Mouse (Mus musculus): ENCODE data around the gene Rab20. TPM values are rescaled to one million over a fixed set of nuclear protein-coding genes. Genes with fewer than 3 reads are reported as not detected.
A peak's percentile ranks its signal among the peaks of the same experiment; 100 is the strongest.

Gene Rab20
- polyA plus RNA-seq, 1 experiment = 3.2 TPM

GRCm38 (mm10) chr8:11445790-11446189 is 32.7 kb downstream of the Rab20 start:
- H3K4me1 ChIP-seq (ENCODE audit: control insufficient read depth, insufficient read depth, low read length) = peaks cover 4% of the 10 kb centered on the region
- H3K27ac ChIP-seq (ENCODE audit: insufficient read depth, low read length) = no peak overlapping the region
- no peak for TF ChIP-seq POLR2A (IDR thresholded peaks at IDR 0.05; ENCODE audit: low read depth, low read length)
- no peak for TF ChIP-seq CTCF (IDR thresholded peaks at IDR 0.05; ENCODE audit: borderline replicate concordance, insufficient read depth, low read length)
- H3K4me3 ChIP-seq (ENCODE audit: insufficient read depth, low read length) = no peak overlapping the region

DNA sequence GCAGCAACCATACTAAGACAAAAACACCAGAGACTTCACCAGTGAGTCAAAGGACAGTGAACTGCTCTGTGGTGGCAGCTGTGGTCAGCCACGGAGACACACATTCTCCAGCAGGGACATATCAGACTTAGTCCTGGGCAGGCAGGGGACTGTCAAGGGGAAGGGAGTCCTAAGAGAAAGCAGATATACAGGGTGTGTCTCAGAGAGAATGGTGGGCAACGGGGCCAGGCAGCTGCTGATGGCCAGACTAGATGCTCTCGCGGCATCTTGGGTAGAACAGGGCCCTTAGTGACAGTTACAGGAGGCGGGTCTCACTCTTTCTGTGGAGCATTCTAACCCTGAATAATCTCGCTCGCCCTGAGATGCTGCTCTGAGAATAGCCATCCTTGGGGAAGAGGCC is 34.3 kb downstream of the Rab20 start:
- TF ChIP-seq CTCF (IDR thresholded peaks at IDR 0.05; ENCODE audit: borderline replicate concordance, insufficient read depth, low read length) (no peak), POLR2A (IDR thresholded peaks at IDR 0.05; ENCODE audit: low read depth, low read length) (no peak)
- Histone ChIP-seq H3K27ac (ENCODE audit: insufficient read depth, low read length) (no peak overlapping the region), H3K4me3 (ENCODE audit: insufficient read depth, low read length) (no peak overlapping the region), H3K4me1 (ENCODE audit: control insufficient read depth, insufficient read depth, low read length) (no peaks in the 10 kb centered on the region)

- no peak overlapping the region for H3K4me3 ChIP-seq (ENCODE audit: insufficient read depth, low read length)
- H3K4me1 ChIP-seq (ENCODE audit: control insufficient read depth, insufficient read depth, low read length) = no peaks in the 10 kb centered on the region
- no peak for TF ChIP-seq POLR2A (IDR thresholded peaks at IDR 0.05; ENCODE audit: low read depth, low read length)
- no peak for TF ChIP-seq CTCF (IDR thresholded peaks at IDR 0.05; ENCODE audit: borderline replicate concordance, insufficient read depth, low read length)
- no peak overlapping the region for H3K27ac ChIP-seq (ENCODE audit: insufficient read depth, low read length)
These were observed 34.9 kb downstream of the Rab20 start for GRCm38 (mm10) chr8:11443611-11444010.

DNA sequence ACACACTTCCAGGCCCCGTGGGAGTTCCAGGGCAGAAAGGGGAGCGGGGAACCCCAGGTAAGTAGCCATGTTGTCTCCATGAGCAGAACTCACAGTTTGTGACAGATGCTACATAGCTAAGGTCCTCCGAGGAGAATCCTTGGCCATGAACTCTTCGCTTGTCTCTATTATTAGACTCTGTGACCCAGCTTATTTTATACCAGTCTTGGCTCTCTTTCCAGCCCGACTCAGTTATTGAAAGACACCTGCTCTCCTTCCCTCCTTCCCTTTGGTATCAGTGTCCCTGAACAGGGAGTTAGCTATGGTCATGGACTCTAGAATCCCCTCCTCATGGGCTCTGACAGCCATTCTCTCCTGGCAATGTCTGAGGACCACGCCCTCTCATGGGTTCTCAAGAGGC is 37.2 kb downstream of the Rab20 start:
- Histone ChIP-seq H3K27ac (ENCODE audit: insufficient read depth, low read length) (no peak overlapping the region), H3K4me1 (ENCODE audit: control insufficient read depth, insufficient read depth, low read length) (no peaks in the 10 kb centered on the region), H3K4me3 (ENCODE audit: insufficient read depth, low read length) (no peak overlapping the region)
- no peak for TF ChIP-seq POLR2A (IDR thresholded peaks at IDR 0.05; ENCODE audit: low read depth, low read length)
- no peak for TF ChIP-seq CTCF (IDR thresholded peaks at IDR 0.05; ENCODE audit: borderline replicate concordance, insufficient read depth, low read length)

GRCm38 (mm10) chr8:11437862-11438261 is 40.6 kb downstream of the Rab20 start:
- TF ChIP-seq CTCF (IDR thresholded peaks at IDR 0.05; ENCODE audit: borderline replicate concordance, insufficient read depth, low read length) = no peak
- TF ChIP-seq POLR2A (IDR thresholded peaks at IDR 0.05; ENCODE audit: low read depth, low read length) = no peak
- Histone ChIP-seq H3K4me3 (ENCODE audit: insufficient read depth, low read length) (no peak overlapping the region), H3K27ac (ENCODE audit: insufficient read depth, low read length) (no peak overlapping the region), H3K4me1 (ENCODE audit: control insufficient read depth, insufficient read depth, low read length) (no peaks in the 10 kb centered on the region)

DNA sequence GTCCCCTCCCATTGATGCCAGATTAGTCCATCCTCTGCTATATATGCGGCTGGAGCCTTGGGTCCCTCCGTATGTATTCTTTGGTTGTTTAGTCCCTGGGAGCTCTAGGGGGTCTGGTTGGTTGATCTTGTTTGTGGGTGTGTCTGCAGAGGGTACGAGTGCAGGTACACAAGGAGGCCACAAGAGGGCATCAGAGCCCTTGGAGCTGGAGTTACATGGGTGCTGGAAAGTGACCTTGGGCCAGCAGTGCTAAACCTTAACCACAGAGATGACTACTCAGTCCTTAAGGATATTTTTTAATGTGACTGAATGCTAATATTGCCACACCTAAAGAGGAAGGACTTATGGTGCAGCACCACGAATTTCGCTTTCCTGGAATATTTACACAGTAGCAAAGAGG is 47.8 kb downstream of the Rab20 start:
- TF ChIP-seq POLR2A (IDR thresholded peaks at IDR 0.05; ENCODE audit: low read depth, low read length) (no peak), CTCF (IDR thresholded peaks at IDR 0.05; ENCODE audit: borderline replicate concordance, insufficient read depth, low read length) (peak; percentile 69; the same call in 1 of the 2 replicates)
- H3K4me3 ChIP-seq (ENCODE audit: insufficient read depth, low read length) = no peak overlapping the region

GRCm38 (mm10) chr8:11423091-11423490 is 55.4 kb downstream of the Rab20 start:
- TF ChIP-seq CTCF (IDR thresholded peaks at IDR 0.05; ENCODE audit: borderline replicate concordance, insufficient read depth, low read length) (no peak), POLR2A (IDR thresholded peaks at IDR 0.05; ENCODE audit: low read depth, low read length) (no peak)
- Histone ChIP-seq H3K27ac (ENCODE audit: insufficient read depth, low read length) (no peak overlapping the region), H3K4me3 (ENCODE audit: insufficient read depth, low read length) (no peak overlapping the region), H3K4me1 (ENCODE audit: control insufficient read depth, insufficient read depth, low read length) (0 out of 2 replicates have a peak, but pooled peaks cover 11% of the 10 kb centered on the region)

More for the DNA sequence above, 47.8 kb downstream of the Rab20 start:
- Histone ChIP-seq H3K4me1 (ENCODE audit: control insufficient read depth, insufficient read depth, low read length) (no peaks in the 10 kb centered on the region), H3K27ac (ENCODE audit: insufficient read depth, low read length) (no peak overlapping the region)

DNA sequence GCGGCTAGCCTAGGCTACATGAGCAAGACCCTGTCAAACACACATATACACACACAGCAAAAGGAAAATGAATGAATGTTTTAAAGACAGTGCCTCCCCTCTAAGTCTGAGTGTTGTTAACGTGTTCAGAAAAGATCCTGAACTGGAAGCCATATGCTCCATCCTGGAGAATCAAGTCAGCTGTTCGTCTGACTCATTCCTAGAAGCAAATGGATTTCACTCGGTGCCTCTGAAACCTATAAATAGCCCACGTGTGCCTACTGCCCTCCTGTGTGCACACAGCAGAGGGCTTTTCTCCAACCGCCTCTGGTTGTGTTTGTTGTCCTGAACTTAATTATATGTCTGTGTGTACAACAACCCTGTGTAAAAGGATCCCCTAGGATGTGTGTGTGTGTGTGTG is 56.5 kb downstream of the Rab20 start:
- Histone ChIP-seq H3K4me1 (ENCODE audit: control insufficient read depth, insufficient read depth, low read length) (0 out of 2 replicates have a peak, but pooled peaks cover 11% of the 10 kb centered on the region), H3K4me3 (ENCODE audit: insufficient read depth, low read length) (no peak overlapping the region), H3K27ac (ENCODE audit: insufficient read depth, low read length) (no peak overlapping the region)
- TF ChIP-seq POLR2A (IDR thresholded peaks at IDR 0.05; ENCODE audit: low read depth, low read length) (no peak), CTCF (IDR thresholded peaks at IDR 0.05; ENCODE audit: borderline replicate concordance, insufficient read depth, low read length) (no peak)

DNA sequence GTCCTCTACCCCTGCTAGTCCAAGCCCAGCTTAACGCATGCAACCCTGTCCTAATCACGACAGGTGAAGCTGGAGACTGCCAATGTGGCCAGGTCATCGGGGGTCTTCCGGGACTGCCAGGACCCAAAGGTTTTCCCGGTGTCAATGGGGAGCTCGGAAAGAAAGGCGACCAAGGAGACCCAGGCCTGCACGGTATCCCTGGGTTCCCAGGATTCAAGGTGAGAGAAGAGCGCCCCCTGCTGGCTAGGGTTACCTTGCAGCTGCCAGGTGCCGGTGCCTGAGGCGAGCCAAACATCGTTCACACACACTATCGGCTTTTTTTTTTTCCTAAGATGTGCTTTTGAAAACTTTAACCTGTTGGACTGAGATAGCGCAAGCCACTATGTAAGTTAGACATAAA is 57.4 kb downstream of the Rab20 start:
- Histone ChIP-seq H3K4me1 (ENCODE audit: control insufficient read depth, insufficient read depth, low read length) (0 out of 2 replicates have a peak, but pooled peaks cover 11% of the 10 kb centered on the region), H3K4me3 (ENCODE audit: insufficient read depth, low read length) (no peak overlapping the region), H3K27ac (ENCODE audit: insufficient read depth, low read length) (no peak overlapping the region)
- TF ChIP-seq CTCF (IDR thresholded peaks at IDR 0.05; ENCODE audit: borderline replicate concordance, insufficient read depth, low read length) = peak; percentile 65
- no peak for TF ChIP-seq POLR2A (IDR thresholded peaks at IDR 0.05; ENCODE audit: low read depth, low read length)

GRCm38 (mm10) chr8:11419645-11420044 is 58.9 kb downstream of the Rab20 start:
- Histone ChIP-seq H3K4me3 (ENCODE audit: insufficient read depth, low read length) (no peak overlapping the region), H3K27ac (ENCODE audit: insufficient read depth, low read length) (no peak overlapping the region), H3K4me1 (ENCODE audit: control insufficient read depth, insufficient read depth, low read length) (0 out of 2 replicates have a peak, but pooled peaks cover 11% of the 10 kb centered on the region)
- TF ChIP-seq POLR2A (IDR thresholded peaks at IDR 0.05; ENCODE audit: low read depth, low read length) (no peak), CTCF (IDR thresholded peaks at IDR 0.05; ENCODE audit: borderline replicate concordance, insufficient read depth, low read length) (peak; percentile 59; the same call in 1 of the 2 replicates)
